Mouse (Mus musculus) lung, postnatal 25 days (tissue): ENCODE measurements around the gene Taf3.

Experiments
- DNase-seq: peaks from one replicate; pipeline ENCODE4 v3.0.0; 2022; ENCODE audit warnings: low spot score

The Taf3 gene

DNA sequence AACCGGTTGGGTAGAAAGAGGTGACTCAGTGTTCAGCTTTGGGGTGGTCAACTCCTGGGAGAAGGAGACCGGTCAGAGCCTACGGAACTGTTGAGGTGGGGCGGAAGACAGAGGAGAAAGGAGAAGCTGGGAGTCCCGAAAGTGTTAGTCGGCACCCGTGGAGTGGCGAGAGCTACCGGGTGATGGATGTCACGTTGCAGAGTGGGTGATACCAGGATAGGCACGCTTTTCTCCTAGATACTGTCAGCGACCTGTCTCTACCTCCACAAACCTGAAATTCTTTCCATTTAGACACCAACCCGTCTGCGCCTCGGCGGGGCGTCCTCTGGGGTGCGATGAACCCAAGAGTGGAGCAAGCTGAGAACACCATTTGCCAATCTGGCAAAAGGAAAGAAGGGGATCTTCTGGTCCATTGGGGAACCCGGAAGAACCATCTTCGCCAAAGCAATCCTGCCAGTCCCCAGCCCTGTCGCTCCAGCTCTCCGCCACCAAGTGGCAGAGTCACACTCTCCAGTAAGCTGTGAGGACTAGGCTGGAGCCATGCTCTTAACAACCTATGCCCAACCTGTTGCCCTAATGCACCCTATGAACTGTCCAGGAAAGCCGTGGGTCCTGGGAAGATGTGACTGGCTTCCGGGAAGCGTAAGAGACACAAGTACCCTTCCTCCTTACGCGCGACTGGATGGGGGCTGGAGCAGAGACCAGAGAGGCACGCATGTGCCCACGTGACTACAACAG, 159.3 kb downstream of the Taf3 start, which contains the start of gene 9230102O04Rik:
Gene 9230102O04Rik (minus strand): TSS at position 628 of the 738 bp plus-strand sequence.
- DNase-seq: no peak

GRCm38 (mm10) chr2:9887636-9888035, 160.8 kb downstream of the Taf3 start:
- no peak for DNase-seq

DNA sequence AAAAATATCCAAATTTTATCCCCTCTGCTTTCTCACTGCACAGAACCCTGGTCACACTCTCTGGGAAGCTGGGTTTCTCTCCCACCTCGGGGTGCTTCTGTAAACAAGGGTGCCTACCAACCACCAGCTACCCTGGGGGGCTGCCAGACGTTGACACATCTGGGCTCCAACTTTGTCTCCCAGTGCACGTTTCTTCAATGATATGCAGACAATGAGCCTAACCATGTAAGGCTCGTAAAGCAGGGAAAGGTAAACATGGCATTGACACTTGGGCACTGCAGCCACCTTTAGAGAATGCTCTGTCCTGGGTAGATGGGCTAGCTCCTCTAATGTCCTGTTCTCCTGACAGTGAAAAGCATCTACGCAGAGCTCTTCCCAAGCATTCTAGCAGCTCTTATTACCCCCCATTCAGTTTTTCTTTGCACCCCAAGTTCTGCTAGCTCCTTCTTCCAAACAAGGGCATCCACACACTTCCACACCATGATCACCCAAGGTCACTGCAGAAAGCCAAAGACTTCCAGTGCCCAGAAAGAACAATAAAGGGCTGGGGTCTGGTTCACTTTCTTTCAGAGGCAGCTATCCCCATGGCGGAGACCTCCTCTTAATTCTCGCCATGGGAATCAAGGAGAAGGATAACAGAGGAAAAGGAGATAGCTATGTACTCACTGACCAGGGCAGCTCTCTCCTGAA, 161.3 kb downstream of the Taf3 start:
- no peak for DNase-seq

DNA sequence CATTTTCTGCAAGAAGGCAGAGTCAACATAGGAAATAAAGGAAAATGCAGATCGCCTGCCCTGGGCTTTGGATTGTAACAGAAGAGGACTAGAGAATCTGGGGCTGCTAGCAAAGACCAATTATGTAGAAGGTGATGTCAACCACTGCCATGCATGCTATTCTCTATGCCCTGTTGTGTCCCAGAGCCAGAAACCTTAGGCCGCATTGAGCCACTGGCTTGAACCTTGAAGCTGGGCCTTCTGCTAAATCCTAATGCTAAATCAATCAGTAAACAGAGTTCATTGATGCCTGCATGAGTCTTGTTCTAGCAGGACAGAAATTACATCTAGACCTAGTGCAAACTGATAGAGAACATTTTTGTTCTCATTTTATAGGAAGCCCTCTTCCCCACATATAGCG, 162.4 kb downstream of the Taf3 start:
- DNase-seq: no peak

DNA sequence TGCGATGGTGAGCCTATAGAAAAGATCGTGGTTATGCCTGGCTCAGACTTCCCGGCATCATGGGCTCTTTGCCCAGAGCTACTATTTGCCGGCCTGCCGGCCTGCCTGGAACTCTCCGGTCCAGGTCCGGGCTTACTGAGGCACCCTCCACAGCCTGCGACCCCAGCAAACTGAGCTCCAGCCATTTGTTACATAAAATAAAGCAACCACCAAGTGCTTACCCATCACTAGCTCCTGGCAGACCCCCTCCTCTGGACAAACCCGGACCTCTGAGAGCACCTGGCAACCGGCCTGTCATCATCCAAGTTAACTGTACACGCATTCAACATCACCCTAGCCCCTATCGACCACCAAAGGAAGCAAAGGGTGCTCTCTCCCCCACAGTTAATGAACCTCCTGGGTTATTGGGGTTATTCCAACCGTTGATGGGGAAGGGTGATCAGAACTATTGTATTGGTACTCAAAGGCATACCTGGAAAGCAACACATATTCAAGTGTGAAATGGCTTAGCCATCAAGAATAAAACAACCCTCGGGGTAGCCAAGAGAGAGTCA, 163.1 kb downstream of the Taf3 start:
- no peak for DNase-seq

DNA sequence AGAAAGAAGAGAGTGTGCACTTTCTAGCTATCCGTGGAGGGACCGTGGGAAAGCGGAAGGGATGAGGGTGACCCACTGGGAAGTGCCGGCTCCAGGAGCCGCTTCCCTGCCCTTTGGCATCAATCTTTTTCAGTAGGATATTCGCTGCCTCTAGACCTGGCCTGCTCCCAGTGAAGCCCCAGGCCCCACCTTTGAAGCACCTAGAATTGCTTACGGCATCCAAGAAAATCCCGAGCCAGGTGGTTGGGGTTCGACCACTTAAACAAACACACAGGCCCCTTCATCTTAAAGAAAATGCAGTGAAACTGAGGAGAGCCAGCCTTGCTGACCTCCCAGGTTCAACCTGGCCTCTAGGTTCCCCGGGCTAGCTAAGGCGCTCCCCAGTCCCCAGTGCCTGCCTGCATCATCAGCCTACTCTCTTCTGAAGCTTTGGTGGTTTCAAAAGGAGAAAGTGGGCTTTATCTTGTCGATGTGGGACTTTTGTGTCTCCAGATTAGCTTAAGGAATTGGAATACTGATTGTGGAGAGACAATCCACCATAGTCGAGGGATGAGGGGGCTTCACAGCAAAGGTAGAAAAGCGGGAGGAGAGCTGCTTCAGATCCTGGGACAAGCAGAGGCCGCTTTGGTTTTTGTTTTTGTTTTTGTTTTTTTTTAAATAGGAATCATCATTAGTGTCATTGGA, 163.7 kb downstream of the Taf3 start:
- DNase-seq: no peak

DNA sequence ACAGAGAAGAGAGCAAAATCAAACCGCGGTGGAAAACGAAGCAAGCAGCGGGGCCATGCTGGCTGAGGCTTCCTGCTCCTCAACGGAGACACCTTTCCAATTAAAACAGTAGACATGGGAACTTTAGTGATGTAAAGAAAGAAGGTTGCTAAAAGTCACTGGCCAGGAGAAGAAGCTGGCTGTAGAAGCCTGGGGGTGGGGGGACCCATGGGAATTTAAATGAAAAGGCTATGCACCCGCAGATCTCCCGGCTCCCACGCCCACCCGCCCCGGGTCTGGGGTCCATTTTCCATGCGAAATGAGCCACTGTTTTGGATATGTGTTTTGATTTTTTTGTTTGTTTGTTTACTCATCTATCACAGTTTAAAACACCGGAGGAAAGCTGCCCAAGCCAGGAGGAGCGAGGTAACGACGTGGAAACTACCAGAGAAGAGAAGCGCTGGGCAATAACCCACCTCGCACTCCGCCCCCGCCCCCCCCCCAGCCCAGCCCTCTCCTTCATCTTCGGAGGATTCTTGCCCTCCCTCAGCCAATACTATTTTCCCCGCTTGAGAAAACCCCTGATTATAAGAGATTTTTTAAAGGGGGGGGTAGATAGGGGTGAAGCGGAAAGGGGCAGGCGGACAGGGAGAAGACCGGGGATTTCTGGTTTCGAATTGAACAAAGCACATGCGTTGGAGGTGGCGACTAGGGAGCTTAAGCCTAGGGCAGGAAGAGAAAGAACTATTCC, 164.4 kb downstream of the Taf3 start:
- DNase-seq: no peak

- DNase-seq: no peak
These were observed 165.2 kb downstream of the Taf3 start for GRCm38 (mm10) chr2:9882926-9883802.

GRCm38 (mm10) chr2:9882371-9882925, 165.9 kb downstream of the Taf3 start:
- no peak for DNase-seq

- DNase-seq: no peak
These were observed 166.8 kb downstream of the Taf3 start for GRCm38 (mm10) chr2:9881611-9882023.

DNA sequence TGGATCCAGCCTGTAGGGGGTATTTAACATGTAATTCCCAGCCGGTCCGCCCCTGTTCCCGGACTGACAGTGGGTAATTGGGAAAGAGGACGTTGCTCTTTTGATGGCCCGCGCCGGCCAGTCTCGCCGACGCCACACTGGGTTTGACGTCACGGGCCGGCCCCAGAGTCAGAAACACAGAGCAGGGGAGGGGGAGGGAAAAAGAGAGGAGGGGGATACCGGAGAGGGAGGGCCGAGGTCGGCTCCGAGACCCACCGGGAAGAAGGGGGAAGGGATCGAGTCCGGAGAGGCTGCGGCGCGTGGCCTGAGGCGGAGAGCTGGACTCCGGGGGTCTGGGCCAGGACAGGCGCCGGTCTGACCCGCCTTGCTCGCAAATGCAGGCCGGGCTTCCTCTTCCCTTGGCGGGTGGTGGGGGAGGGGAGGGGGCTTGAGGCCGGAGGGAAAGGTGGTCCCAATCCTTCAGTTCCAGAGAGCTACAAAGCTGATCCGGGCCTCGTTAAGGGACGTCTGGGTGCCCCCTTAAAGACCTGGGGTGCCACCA, 167.3 kb downstream of the Taf3 start, which contains the start of gene 4930412O13Rik:
Gene 4930412O13Rik (plus strand): TSS at position 202 of the 541 bp plus-strand sequence.
- no peak for DNase-seq

DNA sequence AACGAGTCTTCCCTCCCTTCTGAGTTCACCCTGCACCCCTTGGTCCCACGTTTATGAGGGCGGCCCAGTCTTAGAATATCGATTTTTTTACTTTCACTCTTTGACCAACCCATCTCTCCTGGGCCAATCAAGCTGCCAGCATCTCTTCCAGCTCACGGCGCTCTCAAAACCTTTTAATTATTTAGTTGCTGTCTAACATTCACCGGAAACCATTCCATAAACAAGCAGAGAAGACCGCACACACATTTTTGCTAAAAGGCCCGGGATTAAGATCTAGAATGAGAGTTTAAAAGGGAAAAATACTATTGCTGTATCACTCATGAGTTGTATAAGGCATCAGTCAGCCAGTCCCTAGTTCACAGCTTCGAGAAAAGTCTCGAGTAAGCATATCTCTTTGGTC, 168.1 kb downstream of the Taf3 start:
- DNase-seq: no peak

GRCm38 (mm10) chr2:9879493-9879892, 168.9 kb downstream of the Taf3 start:
- DNase-seq: peak; percentile 95

- DNase-seq: no peak
These were observed 169.3 kb downstream of the Taf3 start for GRCm38 (mm10) chr2:9879092-9879491.

DNA sequence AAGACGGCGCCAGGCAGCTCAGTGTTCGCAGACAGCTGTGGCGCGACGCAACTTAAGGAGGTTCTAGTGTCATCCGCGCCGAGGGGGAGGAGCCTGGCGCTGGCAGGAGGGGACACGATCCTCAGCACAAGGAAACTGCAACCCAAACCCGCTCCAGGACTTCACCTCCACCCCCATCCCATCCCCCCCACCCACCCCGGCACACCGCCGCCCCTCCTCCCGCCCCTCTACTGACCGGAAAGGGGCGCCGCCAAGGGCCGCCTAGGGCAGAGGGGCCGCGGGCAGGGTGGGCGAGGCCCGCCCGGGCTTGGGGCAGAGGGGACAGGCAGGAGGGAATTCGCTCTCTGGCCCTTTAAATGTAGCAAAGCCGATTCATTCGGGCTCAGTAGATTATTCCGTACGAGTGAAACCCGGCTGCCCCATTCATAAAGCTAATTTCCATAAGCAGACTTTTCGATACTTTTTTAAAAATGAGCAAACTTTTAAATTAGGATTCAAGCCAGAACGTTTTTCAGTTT, 169.8 kb downstream of the Taf3 start:
- peak; percentile 62 for DNase-seq

DNA sequence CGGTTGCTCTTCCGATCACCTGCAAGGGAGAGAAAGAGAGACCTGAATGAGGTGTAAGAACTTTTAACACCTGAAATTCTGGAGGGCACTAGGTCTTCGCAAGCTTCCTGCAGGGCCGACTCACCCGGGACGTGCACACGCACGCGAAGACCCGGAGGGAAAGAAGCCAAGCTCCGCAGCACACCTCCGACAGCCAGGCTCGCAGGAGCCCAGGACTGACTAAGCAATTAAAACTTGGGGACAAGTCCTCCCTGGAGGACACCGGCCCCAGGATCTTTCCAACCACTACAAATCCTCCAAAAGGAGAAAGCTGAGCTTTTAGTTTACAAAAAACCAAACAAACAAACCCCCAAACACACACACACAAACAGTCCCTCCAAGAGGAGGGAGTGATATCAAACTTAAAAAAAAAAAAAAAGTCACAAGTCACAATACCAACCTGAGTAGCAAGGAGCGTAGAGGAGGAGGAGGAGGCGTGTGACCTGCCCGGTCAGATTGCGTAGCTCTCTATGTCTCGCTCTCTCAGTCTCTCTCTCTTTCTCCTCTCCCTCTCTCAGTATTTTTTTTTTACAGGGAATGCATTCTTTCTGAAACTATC, 170.3 kb downstream of the Taf3 start:
- DNase-seq: no peak

DNA sequence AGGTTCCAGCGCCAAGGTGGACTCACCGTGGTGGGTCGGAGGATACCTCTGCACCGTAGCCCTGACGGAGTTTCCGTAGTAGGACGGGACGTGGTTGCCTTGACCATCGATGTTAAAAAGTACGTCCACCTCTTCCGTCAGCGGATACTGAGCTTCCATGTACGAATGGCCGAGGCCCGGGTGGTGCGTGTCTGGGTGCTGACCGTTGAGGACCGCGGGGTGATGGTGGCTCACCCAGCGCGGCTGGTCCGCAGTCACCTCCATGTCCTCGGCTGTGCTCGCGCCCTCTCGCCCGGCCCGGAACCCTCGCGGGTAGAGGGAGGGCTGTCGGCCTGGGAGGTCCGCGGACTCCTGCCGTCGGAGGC, 171.1 kb downstream of the Taf3 start:
- no peak for DNase-seq

DNA sequence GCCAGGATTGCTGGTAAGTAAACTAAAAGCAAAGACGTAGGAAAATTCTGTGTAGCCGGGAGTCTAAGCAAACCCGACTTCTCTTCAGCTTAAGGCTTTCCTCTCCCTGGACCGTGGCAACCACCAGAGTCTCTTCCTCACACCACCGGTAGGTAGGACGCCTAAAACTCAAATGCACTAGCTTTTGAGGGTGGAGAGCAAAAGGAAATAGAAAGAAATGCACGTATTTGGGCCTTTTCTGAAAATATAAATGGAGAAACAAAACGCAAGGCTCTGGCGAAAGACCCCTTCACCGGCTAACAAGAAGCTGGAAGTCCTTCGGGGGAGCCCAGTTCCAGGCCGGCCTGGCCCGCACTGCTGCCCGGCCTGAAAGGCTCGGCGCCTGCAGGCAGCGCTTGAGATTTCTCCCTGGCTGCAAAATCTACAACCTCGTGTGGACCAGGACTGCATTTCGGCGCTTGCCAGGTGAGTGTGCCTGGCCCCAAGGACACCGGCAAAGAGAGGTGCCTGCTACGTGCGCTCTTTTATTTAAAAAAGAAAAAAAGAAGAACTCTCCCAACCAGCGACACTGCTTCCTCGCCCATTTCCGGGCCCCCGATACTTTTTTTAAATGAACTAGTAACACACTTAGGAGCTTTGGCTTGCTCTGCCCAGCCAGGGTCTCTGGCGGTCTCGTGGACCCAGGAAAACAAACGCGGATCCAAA, 171.6 kb downstream of the Taf3 start:
- no peak for DNase-seq
